Mouse (Mus musculus) lung, adult 18-20 months (tissue): Measurements from ENCODE around the gene Scaf4.
"Not testable (repeated sequence)": the region's sequence is repeated elsewhere in the genome, so short reads cannot be mapped to it uniquely, and the experiment has no call there.

Source experiments
- DNase-seq, 2 experiments: peaks; one replicate each; pipeline ENCODE4 v3.0.0; 2022; ENCODE audit warnings: mixed read lengths in 2 of 2

Scaf4 gene

GRCm38 (mm10) chr16:90233702-90234101, 50.6 kb downstream of the Scaf4 start:
- DNase-seq: no peak

DNA sequence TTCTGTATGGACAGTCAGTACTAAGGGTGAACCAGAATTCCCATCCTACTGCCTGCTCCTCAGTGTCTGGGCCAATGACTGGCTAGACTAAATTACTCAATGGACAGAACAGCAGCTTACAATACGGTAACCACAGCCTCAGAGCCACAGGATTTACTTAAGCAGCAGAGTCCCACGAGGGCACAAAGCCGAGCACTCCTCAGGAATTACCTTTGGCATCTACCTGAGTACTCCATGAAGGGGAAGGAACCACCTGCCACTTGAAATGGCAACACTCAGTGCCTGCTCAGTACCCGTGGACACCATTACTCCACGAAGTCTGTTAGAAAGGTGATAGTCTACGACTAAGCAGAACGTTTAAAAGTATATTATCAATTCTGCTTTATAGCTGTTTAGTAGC, 53.0 kb downstream of the Scaf4 start:
- DNase-seq: peak; percentile 54 to 74

- no peak for DNase-seq
Observed at GRCm38 (mm10) chr16:90229897-90230296, 54.4 kb downstream of the Scaf4 start.

DNA sequence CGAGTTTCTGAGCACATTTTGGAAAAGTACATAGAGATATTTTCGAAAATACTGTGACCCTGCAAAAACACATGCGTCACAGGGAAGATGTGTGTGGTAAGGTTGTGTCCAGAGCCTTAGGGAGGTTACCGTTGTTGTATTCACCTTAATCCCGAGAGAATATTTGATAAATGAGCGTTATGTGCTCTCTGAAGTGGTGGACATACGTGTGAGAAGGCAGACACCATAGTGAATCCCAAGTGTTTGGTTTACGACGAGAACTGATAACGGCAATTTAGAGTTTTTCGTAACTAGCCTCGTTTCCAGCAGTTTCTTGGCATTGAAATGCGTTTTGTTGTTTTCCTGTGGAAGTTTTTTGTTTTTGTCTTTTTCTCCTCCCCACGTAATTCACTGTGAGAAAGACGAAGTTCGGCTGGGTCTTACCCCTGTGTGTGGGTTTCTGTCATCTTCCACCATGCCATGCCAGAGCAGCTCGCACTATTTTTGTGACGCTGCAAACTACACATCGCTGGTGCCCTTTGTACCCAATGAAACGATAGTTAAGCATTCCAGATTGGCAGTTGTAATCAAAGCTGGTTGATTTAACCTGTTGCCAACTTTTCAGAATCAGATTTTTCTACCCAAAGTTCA, 62.7 kb downstream of the Scaf4 start:
- DNase-seq: no peak

- peak in 1 of 2 experiments; percentile 42 for DNase-seq
Observed at GRCm38 (mm10) chr16:90220892-90221431, 63.3 kb downstream of the Scaf4 start.

- peak; percentile 96 to 97 for DNase-seq
Observed at GRCm38 (mm10) chr16:90220026-90220891, 64.0 kb downstream of the Scaf4 start, which contains the start of gene Sod1. Gene Sod1 (plus strand): TSS chr16:90220754.

DNA sequence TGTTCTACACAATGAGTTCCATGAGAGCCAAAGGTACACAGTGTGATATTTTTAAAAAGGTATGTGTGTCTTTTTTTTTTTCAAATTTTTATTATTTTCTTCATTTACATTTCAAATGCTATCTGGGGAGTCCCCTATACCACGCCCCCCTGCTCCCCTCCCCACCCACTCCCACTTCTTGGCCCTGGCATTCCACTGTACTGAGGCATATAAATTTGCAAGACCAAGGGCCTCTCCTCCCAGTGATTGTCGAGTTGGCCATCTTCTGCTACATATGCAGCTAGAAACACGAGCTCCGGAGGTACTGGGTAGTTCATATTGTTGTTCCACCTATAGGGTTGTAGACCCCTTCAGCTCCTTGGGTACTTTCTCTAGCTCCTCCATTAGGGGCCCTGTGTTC, 64.9 kb downstream of the Scaf4 start:
- DNase-seq: not testable (repeated sequence)

GRCm38 (mm10) chr16:90217926-90218325, 66.4 kb downstream of the Scaf4 start:
- DNase-seq: peak; percentile 56 to 68

DNA sequence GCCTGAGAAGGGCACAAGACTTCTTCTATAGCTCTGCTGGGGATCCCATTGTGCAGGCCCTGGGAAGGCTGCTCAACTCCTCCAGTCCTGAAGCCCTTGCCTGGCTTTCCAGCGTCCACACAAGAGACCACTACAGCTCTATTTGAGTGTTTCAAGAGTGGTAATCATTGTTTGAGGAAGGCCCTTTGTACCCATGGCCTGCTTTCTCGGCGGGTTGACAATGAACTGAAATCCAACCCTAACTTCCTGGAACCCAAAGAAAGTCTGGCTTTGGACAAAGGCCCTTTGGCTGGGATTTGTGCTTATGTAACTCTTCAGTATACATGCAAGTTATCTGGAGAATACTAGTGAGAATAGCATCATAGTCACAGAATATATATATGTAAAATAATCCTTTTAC, 66.9 kb downstream of the Scaf4 start:
- peak; percentile 63 to 74 for DNase-seq

DNA sequence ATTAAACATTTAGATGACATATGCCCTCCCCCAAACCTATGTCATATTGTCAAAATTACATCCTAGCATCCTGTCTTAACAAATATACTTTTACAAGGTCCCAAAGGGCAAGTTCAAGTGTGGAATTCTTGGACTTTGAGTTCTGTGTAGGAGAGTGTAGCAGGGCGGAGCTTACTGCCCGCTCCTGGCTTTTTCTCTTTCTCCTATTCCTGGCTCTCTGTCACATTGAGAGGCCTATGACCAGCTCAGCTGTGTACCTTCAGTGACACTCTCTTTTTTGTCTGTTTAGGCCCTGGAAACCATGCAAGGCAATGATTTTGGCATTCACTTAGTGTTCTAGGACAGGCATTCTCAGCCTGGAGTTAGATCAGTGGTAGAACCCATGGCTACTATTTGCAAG, 67.9 kb downstream of the Scaf4 start:
- DNase-seq: peak in 1 of 2 experiments; percentile 29

- not testable (repeated sequence) for DNase-seq
Observed at GRCm38 (mm10) chr16:90215879-90216278, 68.4 kb downstream of the Scaf4 start.

- DNase-seq: no peak
Observed at GRCm38 (mm10) chr16:90214731-90215565, 69.4 kb downstream of the Scaf4 start.

DNA sequence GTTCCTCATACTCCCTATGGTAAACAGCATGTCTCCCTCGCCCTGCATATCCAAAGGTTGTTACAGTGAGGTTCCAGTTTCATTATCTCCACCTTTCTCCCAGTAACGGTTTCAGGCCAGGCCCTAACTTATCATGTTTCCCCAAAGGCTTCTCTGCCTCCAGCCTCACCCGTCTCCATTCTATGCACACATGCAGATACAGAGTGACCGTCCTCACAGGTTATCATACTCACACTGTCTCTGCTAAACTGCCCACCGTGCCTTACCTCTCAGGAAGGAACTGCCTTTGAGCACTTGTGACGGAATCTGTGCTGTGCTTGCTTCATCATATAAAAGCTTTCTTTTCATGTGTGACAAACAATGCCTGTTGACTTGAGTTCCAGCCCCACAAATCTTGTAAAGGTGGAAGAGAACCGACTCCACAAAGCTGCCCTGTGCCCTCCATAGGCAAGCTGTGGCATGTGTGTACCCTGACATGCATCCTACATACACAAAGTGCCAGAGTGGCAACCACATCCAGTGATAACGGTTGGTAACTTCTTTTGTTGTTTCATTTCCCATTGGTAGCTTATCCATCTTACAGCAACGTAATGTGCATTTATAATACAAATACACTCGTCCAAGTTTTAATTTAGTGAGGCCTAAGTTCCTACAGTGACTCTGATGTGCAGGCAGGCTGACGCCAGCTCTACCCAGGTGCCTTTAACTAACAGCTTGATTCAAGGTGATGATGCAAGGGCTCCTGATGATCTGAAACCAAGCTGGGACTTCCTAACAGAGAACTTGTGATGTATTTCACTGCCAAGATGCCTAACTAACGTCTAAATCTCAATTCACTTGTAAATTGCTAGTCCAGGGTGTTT, 70.6 kb downstream of the Scaf4 start:
- DNase-seq: no peak

- no peak for DNase-seq
Observed at GRCm38 (mm10) chr16:90211767-90212166, 72.5 kb downstream of the Scaf4 start.

GRCm38 (mm10) chr16:90210717-90211116, 73.6 kb downstream of the Scaf4 start:
- DNase-seq: peak; percentile 36 to 56

GRCm38 (mm10) chr16:90208996-90209395, 75.3 kb downstream of the Scaf4 start:
- no peak for DNase-seq

DNA sequence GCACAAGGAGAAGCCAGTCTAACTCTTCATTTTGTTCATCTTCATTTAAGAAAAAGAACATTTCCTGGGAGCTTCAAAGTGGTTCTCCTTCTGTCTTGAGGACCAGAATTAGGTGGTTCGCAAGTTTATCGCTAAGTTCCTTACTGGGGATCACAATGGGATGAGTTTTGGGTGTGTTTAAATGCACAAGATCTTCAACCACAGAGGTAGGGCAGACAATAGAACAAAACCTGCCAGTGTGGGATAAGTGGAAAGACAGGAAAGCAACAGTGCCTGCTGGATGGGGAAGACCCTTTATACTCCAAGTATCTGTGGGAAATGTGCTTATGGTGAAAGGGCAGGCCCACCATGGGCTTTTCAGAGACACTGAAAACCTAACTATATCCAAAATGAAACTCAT, 79.4 kb downstream of the Scaf4 start:
- DNase-seq: no peak

- DNase-seq: peak; percentile 68 to 83
Observed at GRCm38 (mm10) chr16:90203226-90203962, 80.9 kb downstream of the Scaf4 start.

- no peak for DNase-seq
Observed at GRCm38 (mm10) chr16:90202140-90202539, 82.2 kb downstream of the Scaf4 start.

DNA sequence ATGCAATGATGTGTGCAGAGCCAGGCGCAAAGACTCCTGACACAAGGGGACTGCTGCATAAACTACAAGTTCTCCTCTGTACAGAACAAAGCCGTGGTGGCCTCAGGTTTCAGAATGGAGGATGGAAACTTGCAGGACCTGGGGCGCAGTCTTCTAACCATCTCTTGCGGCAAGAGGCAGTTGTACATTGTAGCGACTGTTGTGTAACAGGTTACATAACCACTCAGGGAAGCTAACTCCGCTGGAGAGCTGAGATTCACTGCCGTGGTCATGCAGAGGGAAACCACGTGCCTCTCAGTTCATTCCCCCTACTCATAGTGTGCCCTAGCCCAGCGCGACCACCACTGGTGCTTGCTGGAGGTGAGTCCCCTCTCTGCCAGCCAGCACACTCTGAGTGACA, 85.1 kb downstream of the Scaf4 start:
- DNase-seq: peak in 1 of 2 experiments; percentile 73

GRCm38 (mm10) chr16:90198626-90199025, 85.7 kb downstream of the Scaf4 start:
- DNase-seq: no peak
